Mouse (Mus musculus): ENCODE data around the gene Trem1. TPM values are rescaled to one million over a fixed set of nuclear protein-coding genes. Genes with fewer than 3 reads are reported as not detected.

The Trem1 gene
- polyA plus RNA-seq, 1 experiment from 2014 or later = 0.60 TPM

GRCm38 (mm10) chr17:48293500-48294194 is 61.1 kb downstream of the Trem1 start:
- Histone ChIP-seq H3K9me3 (no peaks in the 10 kb centered on the region), H3K4me1 (no peaks in the 10 kb centered on the region), H3K27ac (no peak overlapping the region), H3K36me3 (no peaks in the 10 kb centered on the region), H3K9ac (no peak overlapping the region), H3K4me2 (no peak overlapping the region), H3K27me3 (replicated peaks) (no peaks in the 10 kb centered on the region), H3K4me3 (replicated peaks) (no peak overlapping the region)
- ATAC-seq (ENCODE audit: insufficient read depth, low FRiP score, low read depth) = no peak
- WGBS = 77% methylated on average over 5 of the region's 5 CpGs

Other genes starting within 250 kb of the Trem1 start
- gene 1700122O11Rik, start 194.5 kb upstream of the Trem1 start, polyA plus RNA-seq (2015; fragmentation: Nextera tagmentation; extraction: Ambion mirVana) = 0.18 TPM in 1 of 2 replicates, not detected in the other
- not detected in 2 replicates for gene 1700067P10Rik, start 143.4 kb upstream of the Trem1 start, polyA plus RNA-seq (2015; fragmentation: Nextera tagmentation; extraction: Ambion mirVana)
- 0.19 and 0.27 TPM in 2 replicates for gene 9830107B12Rik, start 86.5 kb upstream of the Trem1 start, polyA plus RNA-seq (2015; fragmentation: Nextera tagmentation; extraction: Ambion mirVana)
- gene A530064D06Rik, start 65.5 kb upstream of the Trem1 start, polyA plus RNA-seq (2015; fragmentation: Nextera tagmentation; extraction: Ambion mirVana) = 0.32 and 0.35 TPM in 2 replicates
- gene Trem3, start 15.0 kb downstream of the Trem1 start, polyA plus RNA-seq (2015; fragmentation: Nextera tagmentation; extraction: Ambion mirVana) = 1.1 and 1.6 TPM in 2 replicates
- gene Treml4, start 31.5 kb downstream of the Trem1 start, polyA plus RNA-seq (2015; fragmentation: Nextera tagmentation; extraction: Ambion mirVana) = 1.3 TPM in 2 replicates
- 0.30 and 0.48 TPM in 2 replicates for gene Treml2, start 66.7 kb downstream of the Trem1 start, polyA plus RNA-seq (2015; fragmentation: Nextera tagmentation; extraction: Ambion mirVana)
- gene B430306N03Rik, start 83.4 kb downstream of the Trem1 start, polyA plus RNA-seq (2015; fragmentation: Nextera tagmentation; extraction: Ambion mirVana) = 0.68 and 0.99 TPM in 2 replicates
- gene Trem2, start 113.6 kb downstream of the Trem1 start, polyA plus RNA-seq (2015; fragmentation: Nextera tagmentation; extraction: Ambion mirVana) = 3.3 and 4.4 TPM in 2 replicates
- gene Treml1, start 127.1 kb downstream of the Trem1 start, polyA plus RNA-seq (2015; fragmentation: Nextera tagmentation; extraction: Ambion mirVana) = 0.42 and 0.84 TPM in 2 replicates
- 11.4 and 12.3 TPM in 2 replicates for gene Nfya, start 177.1 kb downstream of the Trem1 start, polyA plus RNA-seq (2015; fragmentation: Nextera tagmentation; extraction: Ambion mirVana)
- gene Oard1, start 177.2 kb downstream of the Trem1 start, polyA plus RNA-seq (2015; fragmentation: Nextera tagmentation; extraction: Ambion mirVana) = 61.1 and 68.7 TPM in 2 replicates
- gene Apobec2, start 200.2 kb downstream of the Trem1 start, polyA plus RNA-seq (2015; fragmentation: Nextera tagmentation; extraction: Ambion mirVana) = 4.4 and 5.2 TPM in 2 replicates
- 6.8 and 13.6 TPM in 2 replicates for gene Tspo2, start 218.8 kb downstream of the Trem1 start, polyA plus RNA-seq (2015; fragmentation: Nextera tagmentation; extraction: Ambion mirVana)
- gene Unc5cl, start 222.1 kb downstream of the Trem1 start, polyA plus RNA-seq (2015; fragmentation: Nextera tagmentation; extraction: Ambion mirVana) = 14.3 and 16.8 TPM in 2 replicates

Measured in stomach, embryonic 15.5 days (tissue).